Mouse (Mus musculus) cortical plate, adult 2 months (tissue): Measurements from ENCODE around the gene Slc26a1.

ENCODE experiments used
- CTCF ChIP-seq: fragments of 200-500 bp; IDR thresholded peaks from 2 replicates; pipeline ENCODE4 v1.5.1; 2011; ENCODE audit warnings: mild to moderate bottlenecking, control low read depth, low read length; ENCODE audit not compliant: insufficient read depth; ENCODE audit errors: extremely low read depth
- POLR2A ChIP-seq: fragments of 200-500 bp; IDR thresholded peaks from 2 replicates; pipeline ENCODE4 v1.6.1; 2011; ENCODE audit warnings: mild to moderate bottlenecking, low read length, control low read depth; ENCODE audit not compliant: insufficient read depth; ENCODE audit errors: extremely low read depth

DNA sequence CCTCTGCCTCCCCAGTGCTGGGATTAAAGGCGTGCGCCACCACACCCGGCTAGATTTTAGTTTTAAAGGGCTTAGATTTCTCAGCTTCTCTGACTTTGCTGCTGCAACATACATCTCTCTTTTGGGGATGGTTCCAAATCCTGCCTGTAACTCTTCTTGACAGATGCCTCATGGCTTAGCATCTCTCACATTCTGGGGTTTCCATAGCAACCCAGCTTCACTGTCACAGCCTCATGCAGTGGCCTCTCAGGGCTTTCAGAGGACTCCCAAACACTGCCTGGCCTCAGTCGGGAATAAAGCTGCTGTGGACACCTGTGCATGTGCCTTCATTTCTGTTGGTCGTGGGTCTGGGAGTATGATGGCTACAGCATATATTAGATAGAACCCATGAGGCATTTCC, 13.7 kb upstream of the Slc26a1 start:
- TF ChIP-seq CTCF: no peak
- no peak for TF ChIP-seq POLR2A
